Mouse (Mus musculus) left cerebral cortex, postnatal 10 days (tissue): ENCODE measurements around the gene Zranb3. TPM values are rescaled to one million over a fixed set of nuclear protein-coding genes. Genes with fewer than 3 reads are reported as not detected.
A peak's percentile ranks its signal among the peaks of the same experiment; 100 is the strongest.
"Not testable (repeated sequence)": the region's sequence is repeated elsewhere in the genome, so short reads cannot be mapped to it uniquely, and the experiment has no call there.

Experiments used
- DNase-seq, 2 experiments: peaks; one replicate each; pipeline ENCODE4 v3.0.0; 2021 to 2022; ENCODE audit warnings: low spot score in 2 of 2, mixed read lengths in 1 of 2; ENCODE audit errors: extremely low spot score in 1 of 2
- intact Hi-C: fragments of 180-260 bp; cut with DNase I; formaldehyde crosslinking; loops from one replicate; pipeline ENCODE4 v1.15.1; 2025
- total RNA-seq, 2 experiments: library from RNA; stranded (reverse); gene quantifications; 2 replicates each; pipeline ENCODE4 v1.2.3; 2021

The Zranb3 gene
- total RNA-seq, 2 experiments from 2014 or later: 8.7 to 9.8 TPM

DNA sequence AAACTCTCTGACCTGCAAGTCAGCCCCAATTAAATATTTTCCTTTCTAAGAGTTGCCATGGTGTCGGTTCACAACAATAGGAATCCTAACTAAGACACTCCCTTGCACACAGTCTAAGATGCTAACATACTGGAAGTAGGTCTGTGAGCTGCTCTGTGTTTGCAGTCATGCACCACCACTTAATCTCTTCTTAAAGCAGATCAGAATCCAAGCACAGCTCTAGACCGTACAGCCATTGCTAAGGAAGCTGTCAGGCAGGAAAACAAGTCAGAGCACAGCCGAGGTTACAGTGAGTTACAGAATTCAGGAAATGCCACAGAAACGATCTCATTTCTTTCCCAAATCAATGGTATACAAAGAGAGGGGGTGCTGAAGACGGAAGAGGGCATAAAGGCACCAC is 144.0 kb downstream of the Zranb3 start:
- intact Hi-C loops: no loop called here

DNA sequence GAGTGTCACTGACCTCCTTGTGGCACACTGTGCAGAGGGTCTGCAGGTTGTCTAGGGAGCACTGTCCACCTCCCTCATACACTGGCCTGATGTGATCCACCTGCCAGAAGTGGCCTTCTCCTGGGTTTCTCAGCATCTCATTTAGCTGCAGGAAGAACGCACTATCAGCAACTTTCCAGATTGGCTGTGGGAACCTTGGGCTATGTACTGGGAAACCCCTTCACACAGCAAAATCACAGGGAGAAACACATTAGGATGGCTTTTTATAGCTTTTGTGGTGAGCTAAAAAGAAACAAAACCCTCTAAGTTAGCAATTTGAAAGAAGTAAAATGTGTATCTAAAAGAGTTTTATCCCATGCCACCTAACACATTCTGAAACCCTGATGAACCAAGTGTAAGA is 146.3 kb downstream of the Zranb3 start:
- intact Hi-C loops: no loop called here
- no peak for DNase-seq

More for the DNA sequence above, 144.0 kb downstream of the Zranb3 start:
- DNase-seq: no peak

DNA sequence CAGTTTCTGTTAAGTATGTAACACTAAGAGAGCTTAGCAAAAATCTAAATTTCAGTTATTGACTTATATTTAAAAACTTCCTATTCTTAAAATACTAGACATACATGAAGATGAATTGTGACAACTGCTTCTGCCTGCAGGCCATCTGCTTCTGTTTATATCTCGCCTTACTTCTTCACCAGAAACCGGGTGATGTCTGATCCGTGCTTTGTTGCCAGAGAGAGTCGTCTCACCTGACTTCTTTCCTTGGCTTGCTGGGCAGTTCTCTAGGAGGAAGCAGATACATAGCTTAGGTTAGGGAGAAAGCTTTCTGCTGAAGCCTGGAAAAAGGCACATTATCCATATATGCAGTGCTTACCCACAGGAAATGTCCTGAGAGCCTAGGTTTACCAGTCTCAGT is 148.0 kb downstream of the Zranb3 start:
- intact Hi-C loops: no loop called here

DNA sequence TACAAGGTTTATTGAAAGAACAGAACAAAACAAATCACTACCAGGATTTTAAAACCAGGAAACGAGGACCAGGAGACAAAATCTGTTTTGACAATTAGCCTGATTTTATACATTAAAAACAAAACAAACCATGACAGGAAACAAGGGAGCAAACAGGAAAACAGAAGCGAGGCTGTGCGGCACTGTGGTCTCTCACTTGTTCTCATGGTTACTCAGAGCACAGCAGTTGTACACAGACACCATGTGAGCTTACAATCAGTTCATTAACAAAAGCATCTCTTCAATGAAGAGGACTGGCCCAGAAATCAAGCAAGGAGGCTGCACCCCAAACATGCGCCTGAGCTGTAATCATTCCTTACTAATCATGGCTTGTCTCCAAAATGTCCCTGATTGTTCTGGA is 148.6 kb downstream of the Zranb3 start:
- DNase-seq, intact Hi-C loops: not testable (repeated sequence)

More for the DNA sequence above, 148.0 kb downstream of the Zranb3 start:
- DNase-seq: no peak

DNA sequence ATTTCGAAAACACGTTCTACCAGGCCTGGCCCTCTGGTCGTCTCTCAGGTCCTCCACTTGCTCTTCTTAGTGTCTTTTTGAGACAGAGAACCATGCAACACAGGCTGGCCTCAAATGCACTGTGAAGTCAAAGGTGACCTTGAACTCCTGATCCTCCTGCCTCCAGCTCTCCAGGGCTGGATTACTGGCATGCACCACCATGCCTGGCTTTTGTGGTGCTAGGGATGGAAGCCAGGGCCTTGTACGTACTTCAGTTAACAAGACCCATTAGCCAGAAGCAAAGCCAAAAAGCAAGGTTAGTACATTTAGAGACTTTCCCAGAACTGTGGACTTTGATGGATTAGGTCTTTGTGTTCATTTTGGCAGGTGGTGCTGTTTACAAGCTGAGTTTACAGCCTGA is 150.6 kb downstream of the Zranb3 start:
- no peak for DNase-seq
- intact Hi-C loops: no loop called here

DNA sequence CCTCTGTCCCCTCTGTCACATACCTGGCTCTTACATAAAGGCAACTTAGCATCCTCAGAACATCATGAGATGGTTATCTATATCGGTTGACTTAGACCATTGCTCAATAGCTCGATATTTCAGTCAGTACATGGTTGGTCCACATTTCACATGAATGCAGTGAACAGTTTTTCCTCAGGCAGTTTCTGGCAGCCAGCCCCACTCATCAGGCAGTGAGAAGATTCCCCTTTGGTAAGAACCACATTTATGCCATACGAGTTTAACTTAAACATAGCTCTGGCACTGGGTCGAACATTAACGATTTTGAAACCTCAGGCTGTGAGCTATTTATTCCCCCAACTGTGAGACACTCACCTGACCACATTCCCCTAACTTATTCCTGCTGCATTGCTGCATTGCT is 154.1 kb downstream of the Zranb3 start:
- peak in 1 of 2 experiments; percentile 44 for DNase-seq
- intact Hi-C loops: no loop called here

DNA sequence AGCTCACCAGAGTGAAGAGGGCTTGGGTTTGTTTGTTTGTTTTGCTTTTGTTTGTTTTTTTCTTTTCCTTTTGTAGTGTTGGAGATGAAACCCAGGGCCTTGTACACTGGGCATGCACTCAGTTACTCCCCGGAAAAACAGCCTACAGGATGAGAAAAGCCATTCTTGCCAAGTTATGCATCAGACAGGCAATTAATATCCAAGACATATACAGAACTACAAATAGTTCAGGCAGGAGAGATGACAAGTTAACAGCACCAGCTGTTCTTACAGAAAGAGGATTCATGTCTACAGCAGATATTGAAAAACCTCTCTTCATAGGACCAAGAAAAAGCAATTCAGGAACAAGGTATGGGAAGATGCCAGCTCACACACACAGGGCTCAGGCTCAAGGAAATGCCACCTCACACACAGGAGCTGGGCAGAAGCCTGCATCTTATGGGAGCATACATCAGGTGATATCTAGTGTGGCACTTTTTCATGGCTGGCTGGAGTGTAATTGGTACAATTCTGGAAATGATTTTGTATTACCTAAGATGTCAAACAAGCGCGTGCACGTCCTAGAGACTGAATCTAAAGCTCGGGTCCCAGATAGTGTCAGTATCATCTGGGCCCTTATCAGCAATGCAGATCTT is 156.1 kb downstream of the Zranb3 start:
- DNase-seq: no peak
- intact Hi-C loops: no loop called here

DNA sequence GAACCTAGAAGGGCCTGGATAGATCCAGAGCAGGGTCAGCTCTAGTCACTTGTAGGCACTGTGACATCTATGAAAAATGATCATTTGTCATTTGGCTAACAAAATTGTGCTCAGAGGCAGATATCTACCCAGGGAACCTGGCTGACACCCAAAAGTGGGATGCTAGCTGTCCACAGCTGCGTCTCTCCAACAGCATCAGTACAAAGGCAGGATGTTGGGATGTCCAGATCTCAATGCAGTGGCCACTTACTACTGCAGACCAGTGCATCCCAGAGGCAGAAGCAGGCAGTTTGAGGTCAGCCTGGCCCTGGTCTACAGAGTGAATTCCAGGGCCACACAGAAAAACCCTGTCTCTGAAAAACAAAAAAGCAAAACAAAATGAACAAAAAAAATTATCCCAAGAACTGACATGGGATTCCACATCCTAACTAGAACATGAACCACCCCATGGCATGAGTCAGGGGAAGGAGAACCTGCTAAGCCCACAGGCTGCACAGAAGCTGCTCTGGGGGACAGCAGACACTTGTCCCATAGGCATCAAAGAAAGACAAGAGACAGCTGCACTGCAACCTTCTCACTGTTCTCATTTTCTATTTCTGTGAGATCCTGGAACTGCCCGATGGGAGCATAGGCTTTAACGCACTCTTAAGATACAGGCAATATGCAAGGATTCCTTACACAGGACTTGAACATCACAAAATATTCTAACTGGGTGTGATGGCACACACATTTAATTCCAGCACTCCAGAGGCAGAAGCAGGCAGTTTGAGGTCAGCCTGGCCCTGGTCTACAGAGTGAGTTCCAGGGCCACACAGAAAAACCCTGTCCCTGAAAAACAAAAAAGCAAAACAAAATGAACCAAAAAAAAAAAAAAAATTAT is 156.9 kb downstream of the Zranb3 start:
- intact Hi-C loops: no loop called here
- peak in 1 of 2 experiments; percentile 66 for DNase-seq

DNA sequence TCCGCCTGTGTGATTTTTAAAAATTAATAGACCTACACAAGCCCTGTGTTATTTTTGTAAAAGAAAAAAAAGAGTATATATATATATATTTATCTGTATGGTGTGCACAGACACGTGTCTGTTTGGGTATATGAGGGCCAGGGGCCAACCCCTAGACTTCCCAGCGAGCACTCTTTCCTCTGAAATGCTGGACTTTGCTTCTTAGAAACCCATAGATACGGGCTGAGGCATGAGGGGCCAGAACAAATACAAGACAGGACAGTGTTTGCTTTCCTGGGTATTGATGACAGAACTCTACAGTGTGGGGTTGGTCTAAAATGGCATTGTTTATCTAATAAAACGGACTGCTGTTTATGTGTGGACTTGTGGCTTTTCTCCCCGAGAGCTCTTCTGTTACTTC is 159.3 kb downstream of the Zranb3 start:
- intact Hi-C loops: no loop called here
- DNase-seq: no peak

DNA sequence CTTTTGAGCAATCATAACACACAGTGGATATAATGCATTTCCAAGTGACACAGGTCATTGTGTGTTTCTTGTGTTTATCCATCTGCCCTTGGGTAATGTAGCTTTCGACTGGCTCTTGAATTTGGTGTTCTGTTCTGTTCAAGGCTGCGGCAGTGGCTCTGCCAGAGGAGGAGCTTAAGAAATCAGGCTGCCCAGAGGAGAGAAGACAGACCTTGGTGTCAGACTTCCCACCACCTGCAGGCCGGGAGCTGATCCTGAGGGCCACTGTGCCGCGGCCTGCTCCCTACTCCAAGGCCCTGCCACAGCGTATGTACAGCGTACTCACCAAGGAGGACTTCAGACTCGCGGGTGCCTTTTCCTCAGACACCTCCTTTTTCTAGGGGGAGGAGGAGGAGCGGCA is 160.6 kb downstream of the Zranb3 start:
- no peak for DNase-seq
- intact Hi-C loops: no loop called here

DNA sequence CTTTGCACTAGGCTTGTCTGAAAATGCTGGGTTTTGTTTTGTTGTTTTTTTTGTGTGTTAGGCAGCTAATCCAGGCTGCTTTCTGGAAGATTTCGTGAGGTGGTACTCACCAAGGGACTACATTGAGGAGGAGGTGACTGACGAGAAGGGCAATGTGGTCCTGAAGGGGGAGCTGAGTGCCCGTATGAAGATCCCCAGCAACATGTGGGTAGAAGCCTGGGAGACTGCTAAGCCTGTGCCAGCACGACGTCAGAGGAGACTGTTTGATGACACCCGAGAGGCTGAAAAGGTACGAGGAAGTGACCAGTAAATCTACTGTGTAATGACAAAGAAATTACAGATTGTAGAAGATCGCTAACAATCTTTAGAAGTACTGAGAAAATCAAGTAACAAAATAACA is 165.6 kb downstream of the Zranb3 start:
- no peak for DNase-seq
- intact Hi-C loops: loop anchor here (5.0 kb wide), 1 partner anchor 205 kb away; no protein-coding TSS in a partner anchor

DNA sequence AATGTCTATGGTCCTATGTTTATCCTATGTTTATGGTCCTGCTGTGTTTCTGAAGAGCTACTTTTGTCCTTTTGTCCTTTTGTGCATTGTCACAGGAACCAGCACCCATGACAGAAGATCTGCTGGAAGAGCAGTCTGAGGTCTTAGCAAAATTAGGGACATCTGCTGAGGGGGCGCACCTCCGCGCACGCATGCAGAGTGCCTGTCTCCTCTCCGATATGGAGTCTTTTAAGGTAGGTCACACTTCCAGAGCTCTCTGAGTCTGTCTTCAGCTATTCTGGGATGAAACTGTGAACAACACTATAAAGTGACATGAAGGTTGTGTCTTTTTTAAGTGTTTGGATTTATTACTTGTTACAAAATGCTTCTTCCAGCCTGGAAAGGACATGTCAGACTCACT is 168.5 kb downstream of the Zranb3 start:
- DNase-seq: no peak
- intact Hi-C loops: no loop called here

DNA sequence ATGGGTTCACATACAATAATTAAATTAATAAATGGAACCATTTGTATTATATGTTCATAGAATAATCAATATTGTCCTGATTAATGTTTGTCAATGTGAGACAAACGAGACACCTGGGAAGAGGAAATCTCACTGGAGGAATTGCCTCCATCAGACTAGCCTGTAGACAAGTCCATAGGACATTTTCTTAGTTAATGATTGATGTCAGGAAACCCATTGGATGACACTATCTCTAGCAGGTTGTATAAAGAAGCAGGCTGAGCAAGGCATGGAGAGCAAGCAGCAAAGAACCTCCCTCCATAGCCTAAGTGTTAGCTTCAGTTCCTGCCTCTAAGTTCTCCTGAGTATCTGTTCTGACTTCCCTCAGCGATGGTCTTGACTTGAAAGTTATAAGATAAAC is 169.4 kb downstream of the Zranb3 start:
- intact Hi-C loops: no loop called here
- no peak for DNase-seq

DNA sequence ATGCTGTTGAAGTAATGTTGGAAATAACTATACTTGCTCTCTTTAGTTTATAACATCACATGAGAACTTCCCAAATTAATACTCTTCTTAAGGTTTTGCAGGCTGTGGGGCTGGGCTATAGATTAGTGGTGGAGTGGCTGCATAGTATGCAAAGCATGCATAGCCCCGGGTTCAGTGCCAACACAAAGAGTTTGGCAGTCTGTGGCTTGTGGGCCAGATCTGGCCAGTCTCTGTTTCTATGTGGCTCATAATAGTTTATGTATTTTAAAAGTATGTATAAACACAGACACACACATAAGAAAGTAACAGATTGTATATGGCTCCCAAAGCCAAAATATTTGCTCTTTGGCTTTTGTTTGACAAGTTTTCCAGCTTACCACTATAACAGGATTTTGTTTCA is 187.0 kb downstream of the Zranb3 start:
- DNase-seq: no peak
- intact Hi-C loops: no loop called here

DNA sequence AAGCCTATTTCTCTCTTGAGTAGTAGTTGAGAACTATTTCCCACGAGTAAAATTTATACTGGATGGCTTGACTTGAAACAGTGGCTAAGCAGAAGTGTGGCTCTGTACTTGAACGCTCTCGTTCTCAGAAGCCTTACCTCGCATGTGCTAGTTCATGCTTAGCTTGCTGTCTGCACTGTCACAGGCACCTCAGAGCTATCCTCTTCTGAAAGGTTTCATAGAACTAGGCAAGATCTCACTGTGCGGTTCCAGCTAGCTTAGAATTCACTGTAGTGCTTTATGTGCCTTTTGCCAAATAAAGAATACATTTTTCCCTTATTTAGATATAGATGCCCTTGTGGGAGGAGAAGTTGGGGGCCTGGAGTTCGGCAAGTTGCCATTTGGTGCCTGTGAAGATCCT is 187.5 kb downstream of the Zranb3 start:
- DNase-seq: no peak
- intact Hi-C loops: no loop called here

DNA sequence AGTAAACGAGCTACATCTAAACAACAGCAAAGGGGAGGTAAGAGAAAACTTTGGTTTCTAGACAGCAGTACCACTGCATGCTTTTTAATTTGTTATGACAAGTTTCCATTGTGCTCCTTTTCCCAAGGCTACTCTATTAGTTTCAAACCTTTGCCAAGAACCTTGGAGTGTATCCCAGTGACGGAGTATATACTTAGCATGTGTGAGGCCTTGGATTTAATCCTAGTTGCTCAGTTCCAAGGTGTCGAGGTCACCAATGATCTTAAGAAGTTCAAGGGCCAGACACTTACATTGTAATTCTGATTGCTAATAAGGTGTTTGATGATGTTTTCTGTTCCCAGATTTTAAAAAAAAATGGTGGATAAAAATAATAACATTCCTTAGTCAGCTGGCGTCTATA is 189.7 kb downstream of the Zranb3 start:
- DNase-seq: no peak
- intact Hi-C loops: no loop called here

DNA sequence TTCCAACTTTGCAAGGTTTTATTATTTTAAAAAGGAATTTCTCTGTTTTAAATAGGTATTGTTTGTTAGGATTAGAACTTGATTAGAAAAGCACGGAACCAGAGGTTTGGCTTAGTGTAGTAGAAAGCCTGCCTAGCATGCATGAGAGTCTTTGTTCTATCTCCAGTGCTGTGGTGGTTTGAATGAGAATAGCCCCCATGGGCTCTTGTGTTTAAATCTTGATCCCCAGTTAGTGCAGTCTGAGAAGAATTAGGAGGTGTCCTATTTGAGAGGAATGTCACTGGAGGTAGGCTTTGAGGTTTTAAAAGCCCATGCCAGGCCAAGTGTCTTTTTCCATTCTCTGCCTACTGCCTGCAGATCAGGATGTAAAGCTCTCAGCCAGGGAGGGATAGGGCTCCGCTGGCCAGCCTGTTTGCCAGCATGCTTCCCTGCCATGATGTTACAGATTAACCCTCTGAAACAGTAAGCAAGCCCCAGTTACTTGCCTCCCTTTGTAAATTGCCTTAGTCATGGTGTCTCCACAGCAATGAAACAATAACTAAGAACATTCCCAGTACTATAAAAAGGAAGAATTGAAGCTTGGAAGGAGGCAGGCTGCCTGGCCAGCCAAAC is 198.0 kb downstream of the Zranb3 start:
- intact Hi-C loops: no loop called here
- no peak for DNase-seq
